Mouse (Mus musculus): Measurements from ENCODE around the gene Myo1a. TPM values are rescaled to one million over a fixed set of nuclear protein-coding genes. Genes with fewer than 3 reads are reported as not detected.

Myo1a gene
- polyA plus RNA-seq, 1 experiment from 2014 or later, result 33.8 TPM

DNA sequence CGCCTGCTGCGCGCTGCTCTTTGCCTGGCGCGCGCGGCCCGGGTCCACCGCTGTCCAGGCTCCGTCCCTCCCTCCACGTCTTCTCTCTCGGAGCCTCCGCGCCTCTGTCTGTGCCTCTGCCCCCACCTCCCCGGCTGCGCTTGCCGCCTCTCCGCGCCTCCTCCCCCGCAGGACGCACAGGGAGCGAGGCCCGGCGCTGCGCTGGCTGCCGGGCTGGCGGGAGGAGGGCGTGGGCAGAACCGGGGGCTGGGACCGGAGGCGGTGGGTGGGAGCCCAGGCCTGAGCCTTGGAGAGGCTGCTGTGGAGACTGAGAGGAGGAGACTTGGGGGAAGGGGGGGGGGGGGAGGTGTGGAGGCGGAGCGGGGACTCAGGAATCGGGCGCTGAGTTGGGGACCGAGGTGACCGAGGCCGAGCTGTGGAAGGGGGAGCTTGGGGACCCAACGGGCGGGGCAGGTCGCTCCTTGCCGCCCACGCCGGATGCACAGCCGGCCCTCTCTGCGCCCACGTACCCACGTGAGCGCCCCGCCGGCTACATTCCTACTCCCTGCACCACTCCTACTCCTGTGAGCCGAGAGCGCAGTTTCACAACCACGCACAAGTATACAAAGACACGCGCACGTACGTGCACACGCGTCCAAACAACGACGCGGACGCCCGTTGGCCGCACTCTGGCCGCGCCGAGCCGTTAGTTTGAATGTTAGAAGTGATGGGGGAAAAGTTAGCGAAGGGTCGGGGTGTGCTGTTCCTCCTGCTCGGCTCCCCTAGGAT lies 38.3 kb upstream of the Myo1a start, which contains the start of gene Nemp1:
TSS of gene Nemp1 (plus strand) at position 401 of the 768 bp plus-strand sequence.
- WGBS, result under 1% methylated on average over 68 of the region's 73 CpGs
- Histone ChIP-seq H3K4me3 (replicated peaks) (peak within 1 kb of the TSS; percentile 68), H3K36me3 (no peaks in the 10 kb centered on the region), H3K9me3 (no peaks in the 10 kb centered on the region), H3K27ac (peak within 1 kb of the TSS; percentile 97), H3K4me2 (replicated peaks) (peak within 1 kb of the TSS; percentile 93), H3K4me1 (replicated peaks) (peaks cover 62% of the 10 kb centered on the region), H3K9ac (peak within 1 kb of the TSS; percentile 73), H3K27me3 (replicated peaks) (peaks cover 4% of the 10 kb centered on the region; the same call in 1 of the 2 replicates)
- ATAC-seq, result peak; percentile 49

DNA sequence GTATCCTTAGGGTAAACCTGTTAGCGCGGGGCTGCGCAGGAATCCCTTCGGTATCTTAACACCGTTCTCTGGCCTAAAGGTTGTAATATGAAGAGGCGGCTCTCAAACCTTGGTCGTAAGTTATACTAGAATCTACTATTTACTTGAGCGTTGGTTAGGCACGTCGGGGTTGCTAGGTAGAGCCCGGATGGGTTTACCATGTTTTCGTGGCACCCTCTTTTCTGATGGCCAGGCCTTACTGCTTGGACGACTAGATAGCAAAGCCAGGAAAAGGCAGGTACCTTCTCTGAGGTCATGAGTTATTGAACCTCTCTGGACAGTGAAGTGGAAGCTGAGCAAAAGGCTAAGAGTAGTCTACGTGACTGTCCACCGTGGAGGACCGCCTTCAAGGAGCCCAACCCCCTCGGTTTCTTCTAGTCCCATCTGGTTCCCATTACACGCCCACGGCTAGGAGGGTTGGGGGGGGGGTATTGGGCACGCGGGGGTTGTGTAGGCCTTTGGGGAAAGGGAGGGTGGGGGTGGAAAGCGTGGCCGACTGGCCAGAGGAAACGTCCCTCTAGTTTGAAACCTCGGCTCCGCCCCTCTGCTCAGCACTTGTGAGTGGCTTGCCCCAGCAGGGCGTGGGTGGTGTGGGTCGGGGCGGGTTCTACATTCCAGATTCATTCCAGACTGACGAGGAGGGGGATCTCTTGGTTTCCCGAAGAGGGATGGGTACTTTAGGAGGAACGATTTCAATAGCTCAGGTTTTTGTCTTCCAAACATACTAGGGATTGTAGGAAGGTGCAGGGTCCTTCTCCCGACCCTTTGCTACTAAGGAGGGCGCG lies 37.5 kb upstream of the Myo1a start:
- Histone ChIP-seq H3K4me3 (replicated peaks) (peak overlapping the region; percentile 68), H3K4me1 (replicated peaks) (peaks cover 54% of the 10 kb centered on the region), H3K9ac (peak overlapping the region; percentile 73), H3K4me2 (replicated peaks) (peak overlapping the region; percentile 93), H3K27me3 (replicated peaks) (peaks cover 4% of the 10 kb centered on the region; the same call in 1 of the 2 replicates), H3K27ac (peak overlapping the region; percentile 97), H3K36me3 (no peaks in the 10 kb centered on the region), H3K9me3 (no peaks in the 10 kb centered on the region)
- WGBS, result 2% methylated on average over 34 of the region's 35 CpGs
- ATAC-seq, result peak; percentile 75

DNA sequence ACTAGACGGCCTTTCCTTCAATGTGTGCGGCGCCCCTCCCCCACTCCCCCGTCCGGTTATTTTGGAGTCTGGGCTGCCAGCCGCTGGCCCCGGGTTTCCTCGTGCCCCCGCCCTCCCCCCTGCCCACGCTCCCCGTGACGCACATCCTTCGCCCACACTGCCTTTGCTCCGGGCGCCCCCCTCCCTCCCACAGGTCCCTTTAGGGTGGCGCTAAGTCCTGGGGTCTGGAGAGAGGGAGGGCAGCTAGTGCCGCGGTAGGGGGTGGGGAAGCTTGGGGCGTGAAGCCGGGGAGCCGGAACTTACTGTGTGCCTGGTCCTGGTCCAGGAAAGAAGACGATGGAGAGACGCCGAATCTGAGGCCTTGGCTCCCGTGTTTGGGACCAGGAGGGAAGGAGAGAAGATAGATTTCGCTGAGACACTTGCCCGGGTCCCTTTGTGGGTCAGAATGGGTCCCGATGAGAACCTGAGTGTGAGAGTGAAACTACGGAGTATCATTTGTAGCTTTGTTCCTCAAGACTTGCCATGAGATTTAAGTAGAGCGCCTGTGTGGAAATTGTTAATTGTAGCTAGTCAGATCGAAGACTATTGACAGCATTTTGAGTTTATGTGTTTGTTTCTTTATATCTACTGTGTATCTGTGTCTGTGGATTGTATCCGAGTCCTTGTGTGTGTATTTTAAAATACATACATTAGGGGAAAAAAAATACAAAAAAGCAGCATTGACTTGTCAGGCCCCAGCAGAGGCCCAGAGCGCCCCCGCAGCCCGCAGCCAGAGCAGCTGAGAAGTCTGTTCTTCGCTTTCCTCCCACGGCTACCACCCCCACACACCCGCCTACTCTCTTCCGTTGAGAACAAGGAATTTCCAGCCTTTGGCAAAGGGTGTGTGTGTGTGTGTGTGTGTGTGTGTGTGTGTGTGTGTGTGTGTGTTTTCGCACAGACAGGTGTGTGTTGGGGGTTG lies 36.6 kb upstream of the Myo1a start, which contains the start of gene Nab2:
TSS of gene Nab2 (minus strand) at position 476 of the 958 bp plus-strand sequence.
- H3K27me3 ChIP-seq (replicated peaks), result peaks cover 4% of the 10 kb centered on the region; the same call in 1 of the 2 replicates
- no peaks in the 10 kb centered on the region for H3K36me3 ChIP-seq
- peaks cover 45% of the 10 kb centered on the region for H3K4me1 ChIP-seq (replicated peaks)
- no peaks in the 10 kb centered on the region for H3K9me3 ChIP-seq
- peak within 1 kb of the TSS; percentile 68 for H3K4me3 ChIP-seq (replicated peaks)
- H3K4me2 ChIP-seq (replicated peaks), result peak within 1 kb of the TSS; percentile 93
- H3K27ac ChIP-seq, result peak within 1 kb of the TSS; percentile 97
- 5% methylated on average over 39 of the region's 40 CpGs for WGBS
- peak within 1 kb of the TSS; percentile 73 for H3K9ac ChIP-seq
- ATAC-seq, result peak; percentile 51

DNA sequence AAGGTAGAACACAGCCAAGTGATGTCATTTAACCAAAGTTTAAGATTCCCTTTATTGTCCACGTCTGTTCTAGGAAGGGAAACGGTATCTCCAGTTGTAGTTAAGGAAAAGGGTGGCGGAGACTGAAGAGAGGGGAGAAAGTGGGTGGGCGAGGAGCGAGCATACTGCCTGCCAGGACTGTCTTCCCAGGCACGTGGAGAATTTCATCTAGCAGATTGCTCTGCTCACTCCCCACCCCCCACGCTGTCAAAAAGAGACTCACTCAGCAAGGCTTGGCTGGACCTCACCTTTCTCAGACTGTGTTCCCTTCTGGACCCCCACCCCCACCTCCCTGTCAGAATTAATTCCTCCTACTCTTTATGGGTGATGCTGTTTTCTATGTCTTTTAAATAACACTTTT lies 35.8 kb upstream of the Myo1a start:
- WGBS, result 22% methylated on average over 7 of the region's 7 CpGs
- peak overlapping the region; percentile 97 for H3K27ac ChIP-seq
- peaks cover 37% of the 10 kb centered on the region for H3K4me1 ChIP-seq (replicated peaks)
- peaks cover 4% of the 10 kb centered on the region; the same call in 1 of the 2 replicates for H3K27me3 ChIP-seq (replicated peaks)
- no peaks in the 10 kb centered on the region for H3K9me3 ChIP-seq
- H3K4me2 ChIP-seq (replicated peaks), result peak overlapping the region; percentile 93
- H3K36me3 ChIP-seq, result no peaks in the 10 kb centered on the region
- no peak for ATAC-seq
- H3K4me3 ChIP-seq (replicated peaks), result no peak overlapping the region
- H3K9ac ChIP-seq, result no peak overlapping the region

DNA sequence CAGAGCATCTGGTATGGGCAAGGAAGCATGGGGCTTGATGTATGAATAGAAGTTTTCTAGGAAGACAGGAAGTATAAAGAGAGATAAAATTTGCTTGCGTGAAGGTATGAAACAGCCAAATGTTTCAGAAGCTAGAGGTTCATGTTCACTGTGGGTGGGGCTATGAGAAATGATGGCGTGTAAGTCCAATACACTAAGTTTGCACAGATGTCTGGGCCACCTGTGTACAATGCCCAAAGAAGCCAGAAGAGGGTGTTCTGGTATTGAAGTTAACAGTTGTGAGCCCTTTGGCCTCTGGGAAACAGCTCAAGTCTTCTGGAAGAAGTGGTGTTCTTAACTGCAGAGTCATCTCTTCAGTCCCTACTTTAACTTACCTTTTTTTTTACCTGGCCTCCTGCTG lies 34.8 kb upstream of the Myo1a start:
- no peak overlapping the region for H3K9ac ChIP-seq
- H3K4me3 ChIP-seq (replicated peaks), result no peak overlapping the region
- no peaks in the 10 kb centered on the region for H3K27me3 ChIP-seq (replicated peaks)
- H3K4me2 ChIP-seq (replicated peaks), result no peak overlapping the region
- WGBS, result 80% methylated on average over 2 of the region's 2 CpGs
- no peak overlapping the region for H3K27ac ChIP-seq
- ATAC-seq, result no peak
- H3K9me3 ChIP-seq, result no peaks in the 10 kb centered on the region
- peaks cover 31% of the 10 kb centered on the region for H3K4me1 ChIP-seq (replicated peaks)
- H3K36me3 ChIP-seq, result no peaks in the 10 kb centered on the region

DNA sequence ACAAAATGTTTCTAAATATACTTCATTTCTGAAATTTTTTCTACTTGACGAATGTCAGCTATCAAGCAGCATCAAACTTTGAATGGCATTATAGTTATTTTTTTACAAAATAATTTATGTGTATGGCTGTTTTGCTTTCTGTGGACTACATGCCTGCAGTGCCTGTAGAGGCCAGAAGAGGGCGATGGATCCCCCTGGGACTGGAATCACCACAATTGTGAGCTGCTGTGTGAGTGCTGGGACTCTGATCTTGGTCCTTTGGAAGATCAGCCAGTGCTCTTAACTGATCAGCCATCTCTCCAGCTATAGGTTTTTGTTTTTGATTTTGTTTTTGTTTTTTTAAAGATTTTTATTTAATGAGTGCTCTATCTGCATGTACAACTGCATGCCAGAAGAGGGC lies 33.7 kb upstream of the Myo1a start:
- H3K36me3 ChIP-seq, result no peaks in the 10 kb centered on the region
- H3K4me1 ChIP-seq (replicated peaks), result peaks cover 25% of the 10 kb centered on the region
- no peak for ATAC-seq
- no peaks in the 10 kb centered on the region for H3K27me3 ChIP-seq (replicated peaks)
- H3K27ac ChIP-seq, result no peak overlapping the region
- no peak overlapping the region for H3K4me2 ChIP-seq (replicated peaks)
- H3K9me3 ChIP-seq, result no peaks in the 10 kb centered on the region
- H3K9ac ChIP-seq, result no peak overlapping the region
- no peak overlapping the region for H3K4me3 ChIP-seq (replicated peaks)
- WGBS, result 43% methylated on average over 2 of the region's 2 CpGs

DNA sequence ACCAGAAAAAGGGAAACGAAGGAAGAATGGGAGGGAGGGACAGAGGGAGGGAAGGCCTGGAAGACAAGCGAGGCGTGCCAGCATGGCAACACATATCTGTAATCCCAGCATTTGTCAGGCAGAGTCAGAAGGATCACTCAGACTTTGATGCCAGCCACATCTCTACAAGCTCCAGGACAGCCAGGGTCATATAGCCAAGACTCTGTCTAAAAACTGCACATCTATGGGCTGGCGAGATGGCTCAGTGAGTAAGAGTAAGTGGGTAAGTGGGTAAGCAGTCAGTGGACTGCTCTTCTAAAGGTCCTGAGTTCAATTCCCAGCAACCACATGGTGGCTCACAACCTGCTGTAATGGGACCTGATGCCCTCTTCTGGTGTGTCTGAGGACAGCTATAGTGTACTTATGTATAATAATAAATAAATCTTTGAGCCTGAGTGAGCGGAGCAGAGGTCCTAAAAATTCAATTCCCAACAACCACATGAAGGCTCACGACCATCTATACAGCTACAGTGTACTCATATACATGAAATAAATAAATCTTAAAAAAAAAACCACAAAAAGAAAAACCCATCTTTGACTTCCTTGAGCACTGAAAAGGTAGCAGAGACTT lies 30.8 kb upstream of the Myo1a start:
- ATAC-seq, result no peak
- no peak overlapping the region for H3K9ac ChIP-seq
- 95% methylated on average over 6 of the region's 6 CpGs for WGBS
- no peaks in the 10 kb centered on the region for H3K36me3 ChIP-seq
- no peak overlapping the region for H3K27ac ChIP-seq
- no peak overlapping the region for H3K4me2 ChIP-seq (replicated peaks)
- no peak overlapping the region for H3K4me3 ChIP-seq (replicated peaks)
- H3K27me3 ChIP-seq (replicated peaks), result no peaks in the 10 kb centered on the region
- peaks cover 14% of the 10 kb centered on the region for H3K4me1 ChIP-seq (replicated peaks)
- H3K9me3 ChIP-seq, result no peaks in the 10 kb centered on the region

DNA sequence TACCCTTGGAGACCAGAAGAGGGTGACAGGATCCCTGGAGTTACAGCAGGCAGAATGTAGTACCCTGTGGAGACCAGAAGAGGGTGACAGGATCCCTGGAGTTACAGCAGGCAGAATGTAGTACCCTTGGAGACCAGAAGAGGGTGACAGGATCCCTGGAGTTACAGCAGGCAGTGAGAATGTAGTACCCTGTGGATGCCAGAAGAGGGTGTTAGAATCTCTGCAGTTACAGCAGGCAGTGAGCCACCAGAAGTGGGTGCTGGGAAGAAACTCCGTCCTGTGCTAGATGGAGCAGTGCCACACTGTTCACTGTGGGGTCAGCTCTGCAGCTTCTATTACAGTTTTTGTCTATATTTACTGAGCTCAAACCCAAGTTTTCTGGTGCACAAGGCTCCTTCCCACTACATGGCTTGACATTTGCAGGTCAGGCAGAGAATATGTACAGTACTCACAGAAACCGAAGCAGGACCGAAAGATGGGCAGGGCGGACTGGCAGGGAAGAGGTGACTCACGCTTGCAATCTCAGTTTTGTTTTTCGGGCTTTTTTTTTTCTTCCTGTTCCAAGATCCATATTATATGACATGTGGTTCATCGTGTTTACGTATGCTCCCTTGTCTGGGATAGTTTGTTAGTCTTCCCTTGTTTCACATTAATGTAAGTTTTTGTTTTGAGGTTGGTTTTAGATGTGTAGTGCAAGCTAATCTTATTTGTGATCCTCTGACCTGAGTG lies 30.0 kb upstream of the Myo1a start:
- Histone ChIP-seq H3K9ac (no peak overlapping the region), H3K27ac (no peak overlapping the region), H3K4me3 (replicated peaks) (no peak overlapping the region), H3K27me3 (replicated peaks) (no peaks in the 10 kb centered on the region), H3K4me1 (replicated peaks) (peaks cover 10% of the 10 kb centered on the region), H3K4me2 (replicated peaks) (no peak overlapping the region; the same call in 1 of the 2 replicates), H3K9me3 (no peaks in the 10 kb centered on the region), H3K36me3 (no peaks in the 10 kb centered on the region)
- WGBS, result 83% methylated on average over 8 of the region's 8 CpGs
- ATAC-seq, result no peak

DNA sequence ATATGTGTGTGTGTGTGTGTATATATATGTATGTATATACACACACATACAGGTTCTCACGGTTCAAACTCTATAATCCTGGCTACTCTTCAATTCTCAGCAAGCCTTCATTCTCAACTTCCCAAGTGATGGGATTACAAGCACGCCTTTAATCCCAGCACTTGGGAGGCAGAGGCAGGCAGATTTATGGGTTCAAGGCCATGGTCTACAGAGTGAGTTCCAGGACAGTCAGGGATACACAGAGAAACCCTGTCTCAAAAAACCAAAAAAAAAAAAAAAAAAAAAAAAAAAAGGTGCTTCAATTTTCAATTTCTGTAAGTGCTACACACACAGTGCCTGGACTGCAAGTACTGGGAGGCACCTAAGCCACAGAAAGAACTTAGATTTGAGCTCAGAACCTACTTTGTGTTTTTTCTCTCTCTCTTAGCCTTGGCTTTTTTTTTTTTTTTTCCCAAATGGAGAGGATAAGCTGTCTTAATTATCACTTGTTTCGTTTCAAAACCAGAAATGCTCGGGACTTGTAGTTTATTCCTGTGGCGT lies 29.0 kb upstream of the Myo1a start:
- ATAC-seq, result no peak
- Histone ChIP-seq H3K27me3 (replicated peaks) (no peaks in the 10 kb centered on the region), H3K4me3 (replicated peaks) (peak overlapping the region; percentile 80), H3K27ac (peak overlapping the region; percentile 37; the same call in 1 of the 2 replicates), H3K9me3 (no peaks in the 10 kb centered on the region), H3K4me2 (replicated peaks) (peak overlapping the region; percentile 94), H3K36me3 (no peaks in the 10 kb centered on the region), H3K9ac (no peak overlapping the region), H3K4me1 (replicated peaks) (peaks cover 10% of the 10 kb centered on the region)
- 43% methylated on average over 5 of the region's 5 CpGs for WGBS

DNA sequence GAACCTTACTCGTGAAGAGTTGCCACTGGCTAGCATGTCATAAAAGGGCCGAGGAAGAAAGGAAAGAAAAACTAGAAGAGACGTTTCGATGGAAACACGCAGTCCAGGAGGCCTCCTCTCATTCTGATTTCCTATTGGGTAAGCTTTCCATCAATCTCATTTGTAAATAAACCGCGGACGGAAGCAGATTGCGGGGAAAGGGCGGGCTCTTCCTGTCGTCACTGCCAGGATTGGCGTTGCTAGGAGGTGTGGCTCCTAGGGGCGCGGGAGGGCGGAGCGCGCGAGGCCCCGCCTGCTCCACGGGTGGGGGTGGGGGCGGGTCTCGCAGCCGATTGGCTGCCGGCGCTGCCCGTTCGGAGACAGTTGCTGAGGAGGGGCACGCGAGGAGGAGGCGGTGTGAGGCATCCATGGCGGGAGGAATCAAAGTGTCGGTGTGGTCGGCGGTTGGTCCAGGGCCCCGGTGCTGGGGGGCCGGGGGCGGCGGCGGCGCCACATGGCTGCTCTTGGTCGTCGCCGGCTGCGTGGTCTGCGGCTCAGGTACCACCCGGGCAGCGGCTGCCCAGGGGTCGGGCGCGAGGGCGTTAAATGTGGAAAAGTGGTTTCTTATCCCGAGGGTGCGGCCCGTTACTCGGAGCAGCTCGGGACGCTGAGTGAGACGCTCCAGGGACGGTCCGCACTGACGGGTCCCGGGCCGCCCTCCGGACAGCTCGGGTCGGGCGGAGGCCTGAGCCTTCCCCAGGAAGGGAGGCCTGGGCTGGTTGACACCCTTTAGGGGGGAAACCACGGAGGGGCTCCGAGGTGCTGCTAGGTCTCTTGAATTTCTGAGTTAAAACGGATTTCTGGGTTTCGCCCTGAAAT lies 28.1 kb upstream of the Myo1a start:
- WGBS, result under 1% methylated on average over 69 of the region's 71 CpGs
- peak; percentile 96 for ATAC-seq

More for the DNA sequence above, 28.1 kb upstream of the Myo1a start:
- Histone ChIP-seq H3K4me1 (replicated peaks) (peaks cover 10% of the 10 kb centered on the region), H3K9me3 (no peaks in the 10 kb centered on the region), H3K4me2 (replicated peaks) (peak overlapping the region; percentile 94), H3K27ac (peak overlapping the region; percentile 66), H3K27me3 (replicated peaks) (no peaks in the 10 kb centered on the region), H3K9ac (peak overlapping the region; percentile 70), H3K36me3 (no peaks in the 10 kb centered on the region), H3K4me3 (replicated peaks) (peak overlapping the region; percentile 80)
